Mouse (Mus musculus): ENCODE data around the gene Foxb1. TPM values are rescaled to one million over a fixed set of nuclear protein-coding genes. Genes with fewer than 3 reads are reported as not detected.

Gene Foxb1
- total RNA-seq, 2 experiments from 2014 or later: not detected

DNA sequence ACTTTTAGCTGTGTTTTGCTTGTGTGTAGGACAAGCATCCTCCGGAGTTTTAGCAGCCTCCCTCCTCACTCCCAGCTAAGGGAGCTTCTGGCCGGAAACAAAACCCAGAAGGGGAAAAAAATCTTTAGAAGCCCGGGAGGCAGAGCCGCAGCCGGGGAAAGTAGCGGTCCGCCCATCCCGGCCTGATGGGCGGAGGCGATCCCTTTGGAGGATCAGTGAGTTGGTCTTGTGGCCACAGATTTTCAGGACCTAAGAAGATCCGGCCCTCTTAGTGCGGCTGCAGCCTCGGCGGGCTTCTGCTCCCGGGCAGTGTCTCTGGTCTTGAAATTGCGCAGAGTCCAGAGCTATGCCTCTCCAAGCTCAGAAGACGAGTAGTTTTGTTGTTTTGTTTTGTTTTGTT, 2.2 kb downstream of the Foxb1 start:
- intact Hi-C loops (cut with DNase I): no loop called here
- no peak for DNase-seq (ENCODE audit: low spot score)

DNA sequence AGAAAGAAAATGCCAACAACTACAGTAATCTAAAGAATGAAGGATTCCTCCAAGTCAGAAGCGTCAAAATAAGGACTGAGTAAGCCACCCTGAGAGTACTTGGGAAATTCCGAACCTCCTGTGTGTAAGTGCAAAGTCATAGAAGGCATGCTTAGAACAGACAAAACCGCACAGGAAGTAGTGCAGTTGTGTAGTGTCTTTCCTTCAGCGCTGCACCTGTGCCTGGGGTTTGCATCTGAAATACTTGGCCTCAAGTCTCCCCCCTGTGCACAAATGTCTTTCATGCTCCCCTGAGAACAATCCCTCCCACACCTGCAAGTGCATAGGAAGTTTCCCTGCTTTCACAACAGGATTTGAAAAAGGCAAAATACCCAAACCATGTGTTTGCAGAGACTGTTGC, 3.5 kb downstream of the Foxb1 start:
- intact Hi-C loops (cut with DNase I): no loop called here
- no peak for DNase-seq (ENCODE audit: low spot score)

DNA sequence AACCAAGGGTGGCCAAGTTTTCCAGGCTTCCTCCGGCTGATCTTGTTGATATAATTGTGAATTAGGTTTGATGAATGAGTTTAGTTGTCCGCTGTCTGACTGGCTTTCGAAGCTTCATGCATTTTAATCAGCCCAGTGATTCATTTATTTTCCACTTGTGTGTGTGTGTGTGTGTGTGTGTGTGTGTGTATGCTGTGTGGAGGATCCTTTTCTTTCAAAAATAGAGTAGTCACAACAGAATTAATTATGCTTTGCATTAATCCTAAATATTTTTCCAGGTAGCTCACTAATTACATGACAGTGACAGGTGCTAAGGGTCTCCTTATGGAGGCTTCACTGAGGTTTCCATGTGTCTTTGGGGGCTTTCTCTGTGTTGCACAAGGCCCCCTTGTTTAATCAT, 4.3 kb downstream of the Foxb1 start:
- no peak for DNase-seq (ENCODE audit: low spot score)
- intact Hi-C loops (cut with DNase I): no loop called here

DNA sequence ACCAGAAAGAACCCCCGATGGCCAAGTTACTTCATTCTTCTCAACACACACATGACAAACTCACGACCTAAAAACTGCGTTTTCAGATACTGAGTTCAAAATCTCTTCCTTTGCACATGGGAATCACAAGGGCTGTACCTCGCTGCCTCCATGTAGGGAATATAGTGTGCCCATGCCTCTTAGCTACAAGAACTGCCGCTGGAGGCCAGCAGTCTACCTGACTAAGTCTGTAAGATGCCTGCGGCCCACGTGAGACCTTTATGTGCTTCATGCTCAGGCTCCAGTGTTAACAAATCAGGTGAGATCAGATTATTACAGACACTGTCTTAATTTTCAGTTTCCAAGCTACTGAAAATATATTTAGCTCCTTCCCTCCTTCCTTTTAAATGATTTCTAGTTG, 4.7 kb downstream of the Foxb1 start:
- intact Hi-C loops (cut with DNase I): no loop called here
- DNase-seq (ENCODE audit: low spot score): no peak

DNA sequence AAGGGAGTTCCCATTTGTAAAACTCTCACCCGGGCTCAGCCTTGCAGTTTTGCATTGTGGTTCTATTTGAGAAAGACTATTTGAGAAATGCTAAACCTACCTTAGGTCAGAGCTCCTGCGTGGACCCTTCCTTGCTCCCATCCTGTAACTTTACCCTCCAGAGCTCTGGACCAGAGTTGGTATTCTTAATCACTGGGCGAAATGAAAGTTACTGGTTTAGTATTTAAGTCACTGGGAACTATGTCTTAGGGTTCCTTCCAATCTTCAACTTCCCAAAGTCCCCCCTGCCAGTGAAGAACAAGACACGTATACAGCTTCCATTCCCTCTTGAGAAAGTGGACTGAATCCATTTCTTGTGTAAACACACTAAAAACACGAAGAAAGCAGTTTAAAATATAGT, 5.6 kb downstream of the Foxb1 start:
- no peak for DNase-seq (ENCODE audit: low spot score)
- intact Hi-C loops (cut with DNase I): no loop called here

- intact Hi-C loops (cut with DNase I): no loop called here
- DNase-seq (ENCODE audit: low spot score): no peak
Observed at GRCm38 (mm10) chr9:69754712-69755111, 6.0 kb downstream of the Foxb1 start.

DNA sequence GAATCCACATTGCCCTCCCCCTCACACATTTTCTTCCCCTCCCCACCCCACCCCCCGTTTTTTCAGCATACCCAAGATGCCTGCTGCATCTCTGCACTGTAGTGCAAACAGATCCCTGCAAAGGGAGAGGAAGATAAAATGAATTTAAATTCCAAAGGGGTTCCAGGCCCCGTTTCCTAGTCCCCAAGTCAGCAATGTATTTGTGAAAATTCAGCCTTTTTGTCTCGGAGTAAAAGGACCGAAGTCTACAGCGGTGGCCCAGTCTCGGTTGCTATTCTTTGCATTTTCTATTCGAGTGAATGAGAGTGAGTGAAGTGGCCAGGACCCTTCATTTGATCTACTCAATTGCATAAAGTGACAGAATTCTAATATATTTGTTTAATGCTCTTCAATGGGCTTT, 6.4 kb downstream of the Foxb1 start:
- intact Hi-C loops (cut with DNase I): no loop called here
- no peak for DNase-seq (ENCODE audit: low spot score)

GRCm38 (mm10) chr9:69747971-69748370, 12.8 kb downstream of the Foxb1 start:
- intact Hi-C loops (cut with DNase I): no loop called here
- DNase-seq (ENCODE audit: low spot score): no peak

GRCm38 (mm10) chr9:69728736-69729135, 32.0 kb downstream of the Foxb1 start:
- intact Hi-C loops (cut with DNase I): no loop called here
- DNase-seq (ENCODE audit: low spot score): no peak

DNA sequence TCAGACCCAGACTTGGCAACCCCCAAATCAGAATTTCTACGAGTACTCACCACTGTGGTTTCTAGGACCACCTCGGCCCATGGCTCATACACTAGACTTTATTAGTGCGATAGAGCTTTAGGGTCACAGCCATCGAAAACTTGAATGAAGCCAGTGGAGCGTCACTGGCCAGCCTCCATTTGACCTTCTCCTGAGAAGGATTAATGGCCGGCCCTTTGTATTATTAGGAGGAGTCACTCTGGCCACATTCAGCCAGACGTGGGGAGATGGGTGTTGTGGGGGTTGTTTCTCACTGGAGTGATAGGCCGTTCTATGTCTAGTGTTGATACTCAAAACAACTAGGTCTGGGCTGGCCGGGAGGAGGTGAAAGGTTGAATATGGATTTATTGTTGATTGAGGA, 42.3 kb downstream of the Foxb1 start:
- DNase-seq (ENCODE audit: low spot score): no peak
- intact Hi-C loops (cut with DNase I): no loop called here

- intact Hi-C loops (cut with DNase I): no loop called here
- no peak for DNase-seq (ENCODE audit: low spot score)
Observed at GRCm38 (mm10) chr9:69716364-69716763, 44.4 kb downstream of the Foxb1 start.

- DNase-seq (ENCODE audit: low spot score): no peak
- intact Hi-C loops (cut with DNase I): no loop called here
Observed at GRCm38 (mm10) chr9:69715445-69715844, 45.3 kb downstream of the Foxb1 start.

DNA sequence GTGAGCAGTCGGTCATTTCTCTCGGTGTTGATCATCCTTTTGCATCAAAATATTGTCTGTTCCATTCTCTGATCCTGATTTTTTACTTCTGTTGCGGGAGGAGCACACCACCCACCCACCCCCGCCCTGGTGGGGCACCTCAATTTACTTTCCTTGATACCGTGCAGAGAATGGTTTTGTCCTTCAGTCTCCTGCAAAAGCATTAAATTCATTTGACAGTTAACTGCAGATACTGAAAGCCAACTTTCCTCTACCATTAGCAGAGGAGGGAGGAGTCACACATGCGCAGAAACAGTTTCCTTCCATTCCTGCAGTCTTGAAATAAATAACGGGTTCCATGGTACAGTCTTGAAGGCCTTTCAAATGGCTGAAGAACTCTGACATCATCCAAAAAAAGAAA, 46.4 kb downstream of the Foxb1 start:
- no peak for DNase-seq (ENCODE audit: low spot score)
- intact Hi-C loops (cut with DNase I): no loop called here

DNA sequence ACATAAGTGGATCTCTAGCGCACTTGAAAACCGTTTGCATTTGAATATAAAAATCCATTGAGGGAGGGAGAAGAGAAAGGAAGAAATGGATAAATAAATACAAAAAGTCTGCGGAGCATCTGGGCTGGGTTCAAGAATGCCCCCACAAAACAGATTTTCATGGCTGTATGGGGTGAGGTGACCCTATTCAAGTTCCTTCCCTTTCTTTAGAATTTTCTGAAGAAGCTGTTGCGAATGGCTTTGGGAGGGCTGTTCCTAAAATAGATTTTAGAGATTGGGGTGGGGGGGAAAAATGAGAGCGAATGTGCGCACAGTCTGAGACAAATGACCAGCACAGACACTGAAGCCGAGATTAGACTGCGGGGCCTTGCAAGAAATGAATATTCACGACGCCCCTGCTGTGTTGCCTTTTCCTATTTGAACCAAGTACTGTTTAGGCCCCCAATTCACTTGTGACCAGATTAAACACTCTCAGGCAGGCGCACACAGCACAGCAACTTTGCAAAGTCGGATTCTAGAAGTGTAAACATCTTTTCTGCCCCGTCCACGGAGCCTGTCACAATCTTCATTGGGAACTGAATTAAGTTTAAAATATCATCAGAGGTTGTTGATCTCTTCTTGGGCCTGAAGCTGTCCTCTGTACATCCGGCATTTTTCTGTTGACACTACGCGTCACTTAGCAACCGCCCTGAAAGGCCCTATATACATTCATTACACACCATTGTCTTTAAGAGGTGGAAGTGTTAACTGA, 47.0 kb downstream of the Foxb1 start:
- intact Hi-C loops (cut with DNase I): no loop called here
- DNase-seq (ENCODE audit: low spot score): no peak

GRCm38 (mm10) chr9:69712714-69713525, 47.8 kb downstream of the Foxb1 start:
- DNase-seq (ENCODE audit: low spot score): no peak

More at GRCm38 (mm10) chr9:69712714-69713525, 47.8 kb downstream of the Foxb1 start:
- intact Hi-C loops (cut with DNase I): no loop called here

Other genes starting within 250 kb of the Foxb1 start
- 100 to 1,000 TPM in 1 of 2 experiments, 10 to 100 TPM in 1; 97.7 to 108 TPM for gene Bnip2, start 228.5 kb upstream of the Foxb1 start, total RNA-seq (2021)

Measured in heart, postnatal 25 days (tissue).